Mouse (Mus musculus) liver, embryonic 11.5 days (tissue): ENCODE data around the gene Ndufb8. TPM values are rescaled to one million over a fixed set of nuclear protein-coding genes. Genes with fewer than 3 reads are reported as not detected.

Source experiments
- ATAC-seq: fragments of 200-750 bp; cut with Nextera tagmentation; replicated peaks from 2 replicates; pipeline ENCODE4 v1.8.0; 2017; ENCODE audit warnings: moderate number of reproducible peaks, mild to moderate bottlenecking, moderate TSS enrichment, moderate library complexity; ENCODE audit not compliant: low FRiP score
- DNase-seq: peaks from one replicate; pipeline ENCODE4 v3.0.0-alpha.2; 2017; ENCODE audit warnings: low spot score
- H3K27ac ChIP-seq: fragments of 300-500 bp; sonication (generic); 2 replicates; pipeline ENCODE4 v1.5.1; 2014; ENCODE audit warnings: mild to moderate bottlenecking, low read depth, low read length, control low read depth
- H3K27me3 ChIP-seq: fragments of 300-500 bp; sonication (generic); replicated peaks from 2 replicates; pipeline ENCODE4 v1.6.1; 2014; ENCODE audit warnings: low read length, mixed read lengths; ENCODE audit not compliant: control insufficient read depth, insufficient read depth
- H3K36me3 ChIP-seq: fragments of 300-500 bp; sonication (generic); 2 replicates; pipeline ENCODE4 v1.6.1; 2014; ENCODE audit warnings: mild to moderate bottlenecking, low read length, moderate library complexity, mixed read lengths; ENCODE audit not compliant: control insufficient read depth, insufficient read depth
- H3K4me1 ChIP-seq: fragments of 300-500 bp; sonication (generic); replicated peaks from 2 replicates; pipeline ENCODE4 v1.6.1; 2014; ENCODE audit warnings: low read length, mixed read lengths; ENCODE audit not compliant: control insufficient read depth, insufficient read depth
- H3K4me2 ChIP-seq: fragments of 300-500 bp; sonication (generic); 2 replicates; pipeline ENCODE4 v1.6.1; 2014; ENCODE audit warnings: mild to moderate bottlenecking, control low read depth, moderate library complexity
- H3K4me3 ChIP-seq: fragments of 300-500 bp; sonication (generic); 2 replicates; pipeline ENCODE4 v1.5.1; 2014; ENCODE audit warnings: low read depth, low read length, control low read depth
- H3K9ac ChIP-seq: fragments of 300-500 bp; sonication (generic); 2 replicates; pipeline ENCODE4 v1.6.1; 2014; ENCODE audit warnings: low read depth, low read length, control low read depth
- H3K9me3 ChIP-seq: fragments of 300-500 bp; sonication (generic); 2 replicates; pipeline ENCODE4 v1.6.1; 2016; ENCODE audit warnings: low read length, inconsistent platforms, mixed read lengths; ENCODE audit not compliant: control insufficient read depth
- WGBS: fragments of 180-500 bp; shearing (Covaris S2); extraction: QIAGEN DNeasy Blood & Tissue Kit; methylation state at CpG from one replicate; pipeline ENCODE4 v1.1.7; 2014; 5-methylcytosine and 5-hydroxymethylcytosine counted together
- polyA plus RNA-seq: library from polyadenylated mRNA; unstranded; fragments of >200 nt; fragmentation: Nextera tagmentation; extraction: Ambion mirVana; gene quantifications from 2 replicates; pipeline ENCODE4 v1.2.1, GENCODE M21; 2014

Gene Ndufb8
- polyA plus RNA-seq, 1 experiment from 2014 or later: 497 TPM

- Histone ChIP-seq H3K9ac (no peak overlapping the region), H3K9me3 (no peaks in the 10 kb centered on the region), H3K36me3 (no peaks in the 10 kb centered on the region), H3K27ac (no peak overlapping the region), H3K4me3 (peak overlapping the region; percentile 47), H3K27me3 (peaks cover 78% of the 10 kb centered on the region), H3K4me1 (no peaks in the 10 kb centered on the region), H3K4me2 (peak overlapping the region; percentile 71)
- under 1% methylated on average over 66 of the region's 66 CpGs for WGBS
- no peak for DNase-seq
- ATAC-seq: no peak
Measured at GRCm38 (mm10) chr19:44511451-44512231, 43.6 kb downstream of the Ndufb8 start.

- H3K4me3 ChIP-seq: peak overlapping the region; percentile 8; the same call in 1 of the 2 replicates
- peak overlapping the region; percentile 71 for H3K4me2 ChIP-seq
Measured at GRCm38 (mm10) chr19:44510534-44511175, 44.6 kb downstream of the Ndufb8 start.

GRCm38 (mm10) chr19:44502741-44503140, 52.5 kb downstream of the Ndufb8 start:
- Histone ChIP-seq H3K27me3 (peaks cover 13% of the 10 kb centered on the region), H3K4me1 (no peaks in the 10 kb centered on the region), H3K4me2 (no peak overlapping the region), H3K36me3 (no peaks in the 10 kb centered on the region), H3K4me3 (no peak overlapping the region), H3K27ac (no peak overlapping the region), H3K9me3 (no peaks in the 10 kb centered on the region), H3K9ac (no peak overlapping the region)
- ATAC-seq: no peak
- DNase-seq: no peak
- 72% methylated on average over 4 of the region's 4 CpGs for WGBS

More at GRCm38 (mm10) chr19:44510534-44511175, 44.6 kb downstream of the Ndufb8 start:
- peaks cover 71% of the 10 kb centered on the region for H3K27me3 ChIP-seq
- WGBS: 6% methylated on average over 12 of the region's 12 CpGs
- no peaks in the 10 kb centered on the region for H3K9me3 ChIP-seq
- no peak for ATAC-seq
- no peak overlapping the region for H3K27ac ChIP-seq
- no peaks in the 10 kb centered on the region for H3K4me1 ChIP-seq
- DNase-seq: no peak
- no peaks in the 10 kb centered on the region for H3K36me3 ChIP-seq
- no peak overlapping the region for H3K9ac ChIP-seq

GRCm38 (mm10) chr19:44501925-44502324, 53.3 kb downstream of the Ndufb8 start:
- H3K27me3 ChIP-seq: peaks cover 16% of the 10 kb centered on the region
- H3K4me3 ChIP-seq: no peak overlapping the region
- WGBS: 71% methylated on average over 6 of the region's 6 CpGs
- DNase-seq: no peak
- H3K27ac ChIP-seq: no peak overlapping the region
- no peak for ATAC-seq
- H3K9ac ChIP-seq: no peak overlapping the region
- H3K4me1 ChIP-seq: no peaks in the 10 kb centered on the region
- H3K4me2 ChIP-seq: no peak overlapping the region
- H3K9me3 ChIP-seq: no peaks in the 10 kb centered on the region
- H3K36me3 ChIP-seq: no peaks in the 10 kb centered on the region

- Histone ChIP-seq H3K4me3 (no peak overlapping the region), H3K4me2 (no peak overlapping the region), H3K9me3 (no peaks in the 10 kb centered on the region), H3K9ac (no peak overlapping the region), H3K27ac (no peak overlapping the region), H3K27me3 (peaks cover 13% of the 10 kb centered on the region), H3K4me1 (no peaks in the 10 kb centered on the region), H3K36me3 (no peaks in the 10 kb centered on the region)
- DNase-seq (no peak), ATAC-seq (no peak)
- WGBS: 64% methylated on average over 5 of the region's 5 CpGs
Measured at GRCm38 (mm10) chr19:44500240-44500639, 55.0 kb downstream of the Ndufb8 start.

- Histone ChIP-seq H3K9me3 (no peaks in the 10 kb centered on the region), H3K4me3 (no peak overlapping the region), H3K9ac (no peak overlapping the region), H3K4me1 (no peaks in the 10 kb centered on the region), H3K36me3 (no peaks in the 10 kb centered on the region), H3K27me3 (peaks cover 7% of the 10 kb centered on the region), H3K27ac (no peak overlapping the region), H3K4me2 (no peak overlapping the region)
- 58% methylated on average over 6 of the region's 6 CpGs for WGBS
- ATAC-seq (no peak), DNase-seq (no peak)
Measured at GRCm38 (mm10) chr19:44498936-44499335, 56.3 kb downstream of the Ndufb8 start.

Other genes starting within 250 kb of the Ndufb8 start
- 0.06 and 0.16 TPM in 2 replicates for gene Scd4, start 222.3 kb downstream of the Ndufb8 start, polyA plus RNA-seq
- 11.0 and 12.0 TPM in 2 replicates for gene Scd1, start 147.6 kb downstream of the Ndufb8 start, polyA plus RNA-seq
- gene Wnt8b, start 62.0 kb downstream of the Ndufb8 start, polyA plus RNA-seq: not detected in 2 replicates
- gene Sec31b, start 9.6 kb downstream of the Ndufb8 start, polyA plus RNA-seq: 0.55 and 0.58 TPM in 2 replicates
- gene Gm20538, start 2.6 kb downstream of the Ndufb8 start, polyA plus RNA-seq: not detected in 2 replicates
- gene Hif1an, start 7.4 kb upstream of the Ndufb8 start, polyA plus RNA-seq: 19.7 and 22.4 TPM in 2 replicates
- gene Pax2, start 200.6 kb upstream of the Ndufb8 start, polyA plus RNA-seq: not detected in 2 replicates